Mouse (Mus musculus) frontal cortex, adult (tissue): ENCODE measurements at regions not wholly inside any gene's neighbourhood (a gene's known extent, or its start where the extent isn't known, plus 50 kb on each side); places are given as distances from the start of the nearest gene placed in this dataset.
A peak's percentile ranks its signal among the peaks of the same experiment; 100 is the strongest.

ENCODE experiments used
- ATAC-seq: cut with Nextera tagmentation; 2 replicates; pipeline ENCODE4 v1.9.2; 2017; ENCODE audit warnings: mild to moderate bottlenecking, moderate library complexity, mixed read lengths; ENCODE audit not compliant: low TSS enrichment

GRCm38 (mm10) chr2:115512891-115513290, 68.6 kb upstream of the BC052040 start:
- ATAC-seq, result no peak

GRCm38 (mm10) chr2:115513774-115514231, 67.7 kb upstream of the BC052040 start:
- ATAC-seq, result no peak

- ATAC-seq, result peak; percentile 98
Measured at GRCm38 (mm10) chr2:115514831-115515428, 66.6 kb upstream of the BC052040 start.

GRCm38 (mm10) chr2:115515470-115515869, 66.0 kb upstream of the BC052040 start:
- ATAC-seq, result no peak

- ATAC-seq, result no peak
Measured at GRCm38 (mm10) chr2:115516824-115517223, 64.7 kb upstream of the BC052040 start.

- ATAC-seq, result no peak
Measured at GRCm38 (mm10) chr2:115519974-115520373, 61.5 kb upstream of the BC052040 start.

- ATAC-seq, result no peak
Measured at GRCm38 (mm10) chr2:115520413-115521139, 60.9 kb upstream of the BC052040 start.

GRCm38 (mm10) chr2:115529878-115530277, 51.6 kb upstream of the BC052040 start:
- ATAC-seq, result no peak
